Mouse (Mus musculus): ENCODE results near the gene Aldh3b1. TPM values are rescaled to one million over a fixed set of nuclear protein-coding genes. Genes with fewer than 3 reads are reported as not detected.

Aldh3b1 gene
- polyA plus RNA-seq, 1 experiment from 2014 or later, result 1.8 TPM

GRCm38 (mm10) chr19:3906326-3906725 lies 23.3 kb downstream of the Aldh3b1 start:
- Histone ChIP-seq H3K9me3 (ENCODE audit: control insufficient read depth, low read length) (no peaks in the 10 kb centered on the region), H3K4me3 (ENCODE audit: low read depth, low read length) (peak overlapping the region; percentile 64), H3K4me2 (replicated peaks; ENCODE audit: low read depth) (peak overlapping the region; percentile 81), H3K27ac (replicated peaks) (peak overlapping the region; percentile 75), H3K4me1 (replicated peaks; ENCODE audit: control insufficient read depth, insufficient read depth) (peaks cover 14% of the 10 kb centered on the region; the same call in 1 of the 2 replicates), H3K36me3 (ENCODE audit: control insufficient read depth, insufficient read depth, low read length) (peaks cover 34% of the 10 kb centered on the region), H3K9ac (ENCODE audit: low read length) (peak overlapping the region; percentile 74), H3K27me3 (ENCODE audit: control insufficient read depth, insufficient read depth, low read length) (no peaks in the 10 kb centered on the region)
- DNase-seq (ENCODE audit: low spot score), result no peak
- WGBS, result 24% methylated on average over 10 of the region's 10 CpGs
- TF ChIP-seq CTCF (IDR thresholded peaks at IDR 0.05; ENCODE audit: low read depth), result no peak
- TF ChIP-seq EP300 (optimal IDR thresholded peaks at IDR 0.05), result no peak
- no peak for ATAC-seq (ENCODE audit: low FRiP score, low TSS enrichment)

- WGBS, result 27% methylated on average over 6 of the region's 6 CpGs
- Histone ChIP-seq H3K4me2 (replicated peaks; ENCODE audit: low read depth) (peak overlapping the region; percentile 81), H3K4me1 (replicated peaks; ENCODE audit: control insufficient read depth, insufficient read depth) (peaks cover 14% of the 10 kb centered on the region; the same call in 1 of the 2 replicates), H3K9me3 (ENCODE audit: control insufficient read depth, low read length) (no peaks in the 10 kb centered on the region), H3K9ac (ENCODE audit: low read length) (peak overlapping the region; percentile 58), H3K4me3 (ENCODE audit: low read depth, low read length) (peak overlapping the region; percentile 64), H3K36me3 (ENCODE audit: control insufficient read depth, insufficient read depth, low read length) (peaks cover 34% of the 10 kb centered on the region), H3K27me3 (ENCODE audit: control insufficient read depth, insufficient read depth, low read length) (no peaks in the 10 kb centered on the region), H3K27ac (replicated peaks) (peak overlapping the region; percentile 88)
- peak; percentile 19; the same call in 1 of the 2 replicates for ATAC-seq (ENCODE audit: low FRiP score, low TSS enrichment)
- DNase-seq (ENCODE audit: low spot score), result peak; percentile 68
- TF ChIP-seq EP300 (optimal IDR thresholded peaks at IDR 0.05) (no peak), CTCF (IDR thresholded peaks at IDR 0.05; ENCODE audit: low read depth) (no peak)
Observed at GRCm38 (mm10) chr19:3905261-3905969, 24.2 kb downstream of the Aldh3b1 start.

- H3K27ac ChIP-seq (replicated peaks), result no peak overlapping the region
- H3K4me1 ChIP-seq (replicated peaks; ENCODE audit: control insufficient read depth, insufficient read depth), result peaks cover 14% of the 10 kb centered on the region; the same call in 1 of the 2 replicates
- 73% methylated on average over 10 of the region's 10 CpGs for WGBS
- DNase-seq (ENCODE audit: low spot score) (no peak), ATAC-seq (ENCODE audit: low FRiP score, low TSS enrichment) (no peak)
- peaks cover 28% of the 10 kb centered on the region for H3K36me3 ChIP-seq (ENCODE audit: control insufficient read depth, insufficient read depth, low read length)
- no peak for TF ChIP-seq CTCF (IDR thresholded peaks at IDR 0.05; ENCODE audit: low read depth)
- TF ChIP-seq EP300 (optimal IDR thresholded peaks at IDR 0.05), result no peak
- H3K4me2 ChIP-seq (replicated peaks; ENCODE audit: low read depth), result peak overlapping the region; percentile 81
- no peak overlapping the region for H3K9ac ChIP-seq (ENCODE audit: low read length)
- no peaks in the 10 kb centered on the region for H3K9me3 ChIP-seq (ENCODE audit: control insufficient read depth, low read length)
- H3K27me3 ChIP-seq (ENCODE audit: control insufficient read depth, insufficient read depth, low read length), result no peaks in the 10 kb centered on the region
- H3K4me3 ChIP-seq (ENCODE audit: low read depth, low read length), result no peak overlapping the region
Observed at GRCm38 (mm10) chr19:3904363-3904675, 25.3 kb downstream of the Aldh3b1 start.

- TF ChIP-seq CTCF (IDR thresholded peaks at IDR 0.05; ENCODE audit: low read depth) (no peak), EP300 (optimal IDR thresholded peaks at IDR 0.05) (no peak)
- H3K4me3 ChIP-seq (ENCODE audit: low read depth, low read length), result no peak overlapping the region
Observed at GRCm38 (mm10) chr19:3903648-3904362, 25.8 kb downstream of the Aldh3b1 start.

GRCm38 (mm10) chr19:3902966-3903365 lies 26.6 kb downstream of the Aldh3b1 start:
- Histone ChIP-seq H3K9me3 (ENCODE audit: control insufficient read depth, low read length) (no peaks in the 10 kb centered on the region), H3K36me3 (ENCODE audit: control insufficient read depth, insufficient read depth, low read length) (peaks cover 29% of the 10 kb centered on the region), H3K27me3 (ENCODE audit: control insufficient read depth, insufficient read depth, low read length) (no peaks in the 10 kb centered on the region), H3K9ac (ENCODE audit: low read length) (no peak overlapping the region), H3K27ac (replicated peaks) (no peak overlapping the region), H3K4me1 (replicated peaks; ENCODE audit: control insufficient read depth, insufficient read depth) (peaks cover 14% of the 10 kb centered on the region; the same call in 1 of the 2 replicates), H3K4me3 (ENCODE audit: low read depth, low read length) (no peak overlapping the region), H3K4me2 (replicated peaks; ENCODE audit: low read depth) (no peak overlapping the region)
- DNase-seq (ENCODE audit: low spot score), result no peak
- 84% methylated on average over 12 of the region's 12 CpGs for WGBS
- TF ChIP-seq EP300 (optimal IDR thresholded peaks at IDR 0.05) (no peak), CTCF (IDR thresholded peaks at IDR 0.05; ENCODE audit: low read depth) (no peak)
- ATAC-seq (ENCODE audit: low FRiP score, low TSS enrichment), result no peak

More at GRCm38 (mm10) chr19:3903648-3904362, 25.8 kb downstream of the Aldh3b1 start:
- WGBS, result 75% methylated on average over 25 of the region's 25 CpGs
- Histone ChIP-seq H3K4me2 (replicated peaks; ENCODE audit: low read depth) (no peak overlapping the region), H3K36me3 (ENCODE audit: control insufficient read depth, insufficient read depth, low read length) (peaks cover 26% of the 10 kb centered on the region), H3K9me3 (ENCODE audit: control insufficient read depth, low read length) (no peaks in the 10 kb centered on the region), H3K9ac (ENCODE audit: low read length) (no peak overlapping the region), H3K27ac (replicated peaks) (no peak overlapping the region), H3K27me3 (ENCODE audit: control insufficient read depth, insufficient read depth, low read length) (no peaks in the 10 kb centered on the region), H3K4me1 (replicated peaks; ENCODE audit: control insufficient read depth, insufficient read depth) (peaks cover 14% of the 10 kb centered on the region; the same call in 1 of the 2 replicates)
- no peak for ATAC-seq (ENCODE audit: low FRiP score, low TSS enrichment)
- DNase-seq (ENCODE audit: low spot score), result no peak

GRCm38 (mm10) chr19:3899618-3900017 lies 30.0 kb downstream of the Aldh3b1 start:
- Histone ChIP-seq H3K27me3 (ENCODE audit: control insufficient read depth, insufficient read depth, low read length) (no peaks in the 10 kb centered on the region), H3K27ac (replicated peaks) (no peak overlapping the region), H3K4me3 (ENCODE audit: low read depth, low read length) (no peak overlapping the region), H3K9me3 (ENCODE audit: control insufficient read depth, low read length) (no peaks in the 10 kb centered on the region), H3K36me3 (ENCODE audit: control insufficient read depth, insufficient read depth, low read length) (peaks cover 51% of the 10 kb centered on the region), H3K4me1 (replicated peaks; ENCODE audit: control insufficient read depth, insufficient read depth) (no peaks in the 10 kb centered on the region), H3K4me2 (replicated peaks; ENCODE audit: low read depth) (no peak overlapping the region), H3K9ac (ENCODE audit: low read length) (no peak overlapping the region)
- DNase-seq (ENCODE audit: low spot score) (no peak), ATAC-seq (ENCODE audit: low FRiP score, low TSS enrichment) (no peak)
- 94% methylated on average over 4 of the region's 4 CpGs for WGBS
- TF ChIP-seq EP300 (optimal IDR thresholded peaks at IDR 0.05) (no peak), CTCF (IDR thresholded peaks at IDR 0.05; ENCODE audit: low read depth) (no peak)
